Mouse (Mus musculus) heart, postnatal 4 days (tissue): ENCODE results near the gene Rnh1. TPM values are rescaled to one million over a fixed set of nuclear protein-coding genes. Genes with fewer than 3 reads are reported as not detected.

Experiments
- DNase-seq: peaks from one replicate; pipeline ENCODE4 v3.0.0; 2021
- total RNA-seq, 2 experiments: library from RNA; stranded (reverse); gene quantifications; 2 replicates each; pipeline ENCODE4 v1.2.3; 2021

Gene Rnh1
- total RNA-seq, 2 experiments from 2014 or later = 73.9 to 84.0 TPM

DNA sequence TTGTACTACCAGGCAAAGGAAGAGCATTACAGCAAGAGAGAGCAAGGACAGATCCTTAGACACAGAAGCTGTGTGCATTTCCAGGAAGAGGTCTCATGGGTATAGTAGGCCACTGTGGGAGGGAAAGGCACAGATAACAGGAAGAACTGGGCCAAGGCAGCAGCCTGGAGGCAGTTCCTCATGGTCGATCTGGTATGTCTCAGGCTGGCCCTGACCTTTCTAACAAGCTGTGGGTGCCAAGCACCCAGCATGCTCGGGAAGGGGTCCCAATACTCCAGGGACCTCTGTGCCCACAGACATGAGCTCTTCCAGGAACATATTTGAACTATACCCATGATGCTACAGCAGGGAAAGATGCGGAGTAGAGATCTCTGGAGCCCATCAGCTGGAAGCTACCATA, 31.9 kb upstream of the Rnh1 start:
- DNase-seq = no peak

DNA sequence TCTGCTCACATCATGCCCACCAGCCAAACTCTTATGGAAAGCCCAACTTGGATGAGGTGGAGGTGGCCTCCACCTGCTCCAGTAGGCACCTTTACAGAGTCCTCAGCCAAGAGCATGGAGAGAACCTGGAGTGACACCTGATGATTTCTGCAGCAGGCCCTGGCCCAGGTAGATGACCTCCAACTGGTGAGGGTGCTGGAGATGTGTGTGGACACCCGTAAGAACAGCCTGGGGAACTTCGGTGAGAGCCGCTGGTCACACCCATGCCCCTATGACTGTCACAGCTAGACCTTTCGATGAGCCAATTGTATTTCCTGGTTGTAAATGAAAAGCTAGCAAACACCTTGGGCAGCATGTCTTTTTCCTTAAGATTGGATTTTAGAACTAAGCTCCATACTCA, 25.5 kb upstream of the Rnh1 start:
- DNase-seq = no peak

GRCm38 (mm10) chr7:141196619-141197282, 24.1 kb upstream of the Rnh1 start:
- no peak for DNase-seq

DNA sequence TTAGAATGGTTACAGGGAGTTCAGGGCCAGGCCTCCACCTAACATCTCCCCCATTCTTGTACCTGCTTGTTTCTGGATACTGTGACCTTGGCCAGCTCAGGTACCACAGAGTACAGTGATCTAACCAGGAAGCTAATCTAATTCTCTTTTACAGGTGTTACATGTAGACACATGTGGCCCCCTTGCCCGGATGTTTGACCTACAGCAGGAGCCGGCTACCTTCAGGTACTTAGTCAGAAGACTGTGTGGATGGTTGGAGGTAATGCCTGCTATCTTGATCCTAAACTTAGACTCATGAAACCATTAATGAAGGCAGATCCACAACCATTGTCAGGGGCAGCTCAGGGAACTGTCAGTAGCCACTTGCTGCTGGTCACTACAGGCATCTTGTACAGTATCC, 23.1 kb upstream of the Rnh1 start:
- no peak for DNase-seq

DNA sequence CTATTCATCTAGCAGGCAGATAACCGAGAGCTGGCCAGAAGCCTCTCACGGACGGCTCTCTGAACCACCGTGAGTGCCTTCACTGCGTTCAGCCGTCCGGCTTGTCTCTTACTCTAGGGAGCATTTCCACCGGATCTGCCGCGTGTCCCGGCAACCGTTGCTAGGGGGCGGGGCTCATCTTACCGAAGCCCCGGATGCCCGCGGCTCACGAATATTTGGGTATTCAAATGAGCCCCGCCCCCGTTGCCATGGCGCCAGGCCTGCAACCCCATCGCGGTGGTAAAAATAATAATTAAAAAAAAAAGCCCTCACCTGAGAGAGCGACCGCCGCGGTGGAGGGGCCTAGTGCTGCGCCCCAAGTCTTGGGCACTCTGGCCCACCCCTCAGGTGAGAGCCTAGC, 22.2 kb upstream of the Rnh1 start:
- peak; percentile 91 for DNase-seq

GRCm38 (mm10) chr7:141194409-141194808, 21.8 kb upstream of the Rnh1 start:
- DNase-seq = no peak

DNA sequence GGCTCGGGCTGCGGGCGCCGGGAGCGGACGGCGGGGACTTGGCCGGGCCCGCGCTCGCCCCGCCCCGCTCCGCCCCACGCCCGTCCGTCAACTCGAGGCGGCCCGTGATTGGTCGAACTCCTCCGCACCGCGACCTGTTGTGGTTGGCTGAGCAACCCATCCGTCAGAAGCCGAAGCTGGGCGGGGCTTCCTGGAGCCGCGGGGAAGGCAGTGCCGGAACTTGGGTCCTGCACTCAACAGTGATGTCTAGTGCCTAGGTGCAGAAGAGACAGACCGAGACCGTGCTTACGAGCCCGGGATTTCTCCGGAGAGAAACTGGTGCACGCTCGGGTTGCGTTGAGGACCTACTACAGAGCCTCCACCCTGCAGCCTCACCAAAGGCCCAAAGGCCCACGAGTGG, 21.3 kb upstream of the Rnh1 start, which contains the start of the genes Hras and Lrrc56:
Hras (minus strand) TSS at position 58 of the 400 bp plus-strand sequence.
Lrrc56 (plus strand) TSS at position 210 of the 400 bp plus-strand sequence.
- DNase-seq = peak; percentile 99

- DNase-seq = peak; percentile 54
These were observed 20.7 kb upstream of the Rnh1 start for GRCm38 (mm10) chr7:141193348-141193856.

DNA sequence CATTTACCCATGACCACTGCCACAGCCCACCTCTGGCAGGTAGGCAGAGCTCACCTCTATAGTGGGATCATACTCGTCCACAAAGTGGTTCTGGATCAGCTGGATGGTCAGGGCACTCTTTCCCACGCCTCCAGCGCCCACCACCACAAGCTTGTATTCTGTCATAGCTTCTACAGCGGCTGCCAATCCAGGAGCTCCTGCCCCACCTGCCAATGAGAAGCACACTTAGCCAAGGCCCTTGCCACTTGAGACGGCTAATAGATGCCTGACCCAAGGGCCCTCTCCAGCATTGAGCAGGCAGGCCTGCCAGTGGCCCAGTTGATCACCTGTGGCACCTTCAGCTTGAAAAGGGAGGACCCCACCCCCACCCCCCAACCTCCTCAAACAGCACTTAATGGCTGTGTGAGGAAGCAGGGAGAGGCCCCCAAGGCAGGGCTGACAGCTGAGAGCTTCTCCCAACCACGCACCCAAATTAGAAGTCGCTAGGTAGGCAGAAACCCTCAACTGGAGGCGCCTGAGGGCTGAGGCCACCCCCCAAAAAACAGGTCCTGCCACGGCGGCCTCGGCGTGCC, 20.2 kb upstream of the Rnh1 start:
- DNase-seq = no peak

DNA sequence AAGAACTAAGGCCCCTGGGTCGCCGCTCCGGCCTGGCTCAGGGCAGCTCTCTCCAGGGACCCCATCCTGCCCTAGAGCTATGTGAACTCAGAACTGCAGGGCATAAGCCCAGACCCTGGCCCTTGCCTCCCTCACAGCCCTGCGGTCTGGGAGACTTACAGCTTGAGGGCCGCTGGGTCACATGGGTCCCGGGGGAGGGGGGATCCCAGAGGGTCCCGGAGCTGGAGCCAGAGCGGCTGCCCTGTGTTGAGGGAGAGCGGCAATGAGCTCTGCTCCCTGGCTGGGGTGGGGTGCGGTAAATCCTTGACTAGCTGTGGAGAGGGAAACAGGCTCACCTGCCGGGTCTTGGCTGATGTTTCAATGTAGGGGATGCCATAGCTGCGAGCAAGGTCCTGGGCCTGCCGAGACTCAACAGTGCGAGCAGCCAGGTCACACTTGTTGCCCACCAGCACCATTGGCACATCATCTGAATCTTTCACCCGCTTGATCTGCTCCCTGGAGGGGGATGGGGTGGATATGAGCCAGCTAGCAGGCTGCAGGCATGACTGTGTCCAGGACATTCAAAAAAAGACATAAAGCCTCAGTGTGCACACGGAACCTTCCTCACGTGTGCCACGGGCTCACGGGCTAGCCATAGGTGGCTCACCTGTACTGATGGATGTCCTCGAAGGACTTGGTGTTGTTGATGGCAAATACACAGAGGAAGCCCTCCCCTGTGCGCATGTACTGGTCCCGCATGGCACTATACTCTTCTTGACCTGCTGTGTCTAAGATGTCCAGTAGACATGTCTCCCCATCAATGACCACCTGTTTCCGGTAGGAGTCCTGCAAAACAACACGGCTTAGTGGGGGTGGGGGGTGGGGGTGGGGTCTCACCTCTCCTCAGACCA, 19.4 kb upstream of the Rnh1 start:
- no peak for DNase-seq

- peak; percentile 49 for DNase-seq
These were observed 18.4 kb upstream of the Rnh1 start for GRCm38 (mm10) chr7:141191036-141191435.

- DNase-seq = no peak
These were observed 17.6 kb upstream of the Rnh1 start for GRCm38 (mm10) chr7:141190220-141190619.

GRCm38 (mm10) chr7:141188733-141189132, 16.1 kb upstream of the Rnh1 start:
- no peak for DNase-seq

DNA sequence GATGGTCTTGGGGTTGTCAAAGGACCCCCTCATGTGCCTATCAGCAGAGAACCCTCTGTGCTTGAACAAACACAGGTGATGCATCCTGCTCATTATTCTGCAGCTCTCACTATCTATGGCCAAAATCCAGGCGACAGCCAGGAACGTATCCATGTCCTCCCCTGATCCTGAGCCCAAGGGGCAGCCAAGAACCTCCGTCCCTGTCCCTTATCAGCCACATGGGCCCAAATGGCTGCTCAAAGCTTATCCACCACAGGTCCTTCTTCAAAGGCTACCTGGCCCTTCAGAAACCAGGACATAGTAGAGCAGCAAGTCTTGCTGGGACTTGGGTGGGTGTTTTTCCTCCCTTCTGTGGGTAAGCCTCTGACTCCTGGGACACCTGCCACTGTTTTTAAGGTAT, 15.5 kb upstream of the Rnh1 start:
- DNase-seq = no peak

DNA sequence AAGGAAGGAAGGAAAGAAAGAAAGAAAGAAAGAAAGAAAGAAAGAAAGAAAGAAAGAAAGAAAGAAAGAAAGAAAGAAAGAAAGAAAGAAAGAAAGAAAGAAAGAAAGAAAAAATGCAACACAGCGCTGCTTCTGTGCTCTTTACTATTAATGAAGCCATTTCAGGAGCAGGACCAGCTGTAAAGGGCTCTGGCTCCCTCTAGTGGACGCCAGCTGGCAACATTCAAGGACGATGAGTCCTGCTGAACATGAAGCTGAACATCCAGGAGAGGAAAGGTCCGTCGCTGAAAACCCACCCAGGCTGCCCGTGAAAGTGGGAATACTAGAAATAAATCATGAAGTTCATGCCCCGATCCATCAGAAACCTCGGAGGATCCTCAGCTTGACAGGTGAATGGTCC, 3.5 kb upstream of the Rnh1 start:
- DNase-seq = peak; percentile 91

GRCm38 (mm10) chr7:141175068-141175467, 2.4 kb upstream of the Rnh1 start:
- no peak for DNase-seq

DNA sequence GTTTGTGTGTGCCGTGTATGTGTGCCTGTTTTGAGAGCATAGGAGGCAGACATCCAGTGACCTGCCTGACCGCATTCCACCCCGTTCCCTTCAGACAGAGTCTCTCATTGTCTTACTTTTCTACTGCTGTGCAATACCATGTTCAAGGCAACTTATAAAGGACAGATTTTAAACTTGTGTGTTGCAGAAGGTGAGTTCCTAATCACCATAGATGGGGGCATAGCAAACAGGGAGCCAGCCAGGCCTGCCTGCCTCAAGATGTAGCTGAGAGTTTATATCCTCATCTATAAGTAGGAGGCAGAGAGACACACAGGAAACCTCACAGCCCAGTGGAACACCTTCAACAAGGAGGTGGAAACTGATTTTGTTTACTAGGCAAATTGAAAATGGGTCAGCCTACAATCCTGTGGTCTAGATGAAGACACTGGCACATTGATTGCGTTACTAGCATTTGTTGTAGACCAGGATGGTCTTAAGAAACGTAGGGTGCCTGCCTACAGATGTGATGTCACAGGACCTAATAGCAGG, 730 bp upstream of the Rnh1 start:
- no peak for DNase-seq

DNA sequence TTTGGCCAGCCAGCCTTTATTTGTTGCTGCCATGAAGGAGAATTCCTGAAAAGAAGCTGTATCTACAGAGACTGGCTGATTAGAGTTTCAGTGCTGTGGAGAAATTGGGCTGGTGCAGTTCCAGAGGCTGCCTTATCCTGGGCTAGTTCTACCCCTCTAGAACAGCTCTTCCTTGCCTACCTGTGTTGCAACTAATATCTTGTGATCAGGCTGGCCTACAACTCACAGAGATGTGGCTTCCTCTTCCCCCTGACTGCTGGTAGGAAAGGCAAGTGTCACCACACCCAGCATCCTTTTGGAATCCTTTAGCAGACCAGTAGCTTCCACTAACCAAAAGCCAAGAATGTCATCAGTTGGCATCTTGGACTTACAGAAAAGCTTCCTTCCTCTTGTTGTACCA, 2.8 kb downstream of the Rnh1 start:
- DNase-seq = no peak

DNA sequence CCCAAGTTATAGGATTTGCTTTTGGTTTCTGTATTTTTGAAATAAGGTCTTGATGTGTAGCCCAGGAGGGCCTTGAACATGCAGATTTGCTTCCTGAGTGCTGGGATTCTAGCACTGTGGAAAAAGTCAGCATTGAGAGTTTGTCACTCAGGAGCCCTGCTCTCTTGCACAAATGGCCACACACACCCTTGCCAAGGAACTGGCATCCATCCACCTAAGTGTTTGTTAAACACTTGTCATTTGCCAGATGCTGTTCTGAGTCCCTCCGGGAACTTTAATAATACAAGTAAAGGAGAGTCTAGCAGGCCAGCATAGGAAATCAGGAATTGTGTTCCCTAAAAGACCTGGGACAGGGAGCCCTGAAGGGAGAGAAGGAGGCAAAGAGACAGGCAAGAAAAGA, 3.4 kb downstream of the Rnh1 start:
- no peak for DNase-seq

GRCm38 (mm10) chr7:141168518-141168953, 4.1 kb downstream of the Rnh1 start:
- DNase-seq = peak; percentile 62

GRCm38 (mm10) chr7:141167901-141168517, 4.6 kb downstream of the Rnh1 start:
- peak; percentile 50 for DNase-seq

GRCm38 (mm10) chr7:141164850-141165249, 7.8 kb downstream of the Rnh1 start:
- DNase-seq = no peak
